Mouse (Mus musculus): Measurements from ENCODE around the gene Atp6v0a1. TPM values are rescaled to one million over a fixed set of nuclear protein-coding genes. Genes with fewer than 3 reads are reported as not detected.

Atp6v0a1 gene
- polyA plus RNA-seq, 1 experiment = 22.8 TPM

- H3K36me3 ChIP-seq (ENCODE audit: control insufficient read depth, insufficient read depth) = no peaks in the 10 kb centered on the region
- TF ChIP-seq CEBPB (IDR thresholded peaks at IDR 0.05; ENCODE audit: low read depth) (no peak), USF1 (IDR thresholded peaks at IDR 0.05; ENCODE audit: low read depth) (no peak), CTCF (IDR thresholded peaks at IDR 0.05; ENCODE audit: control insufficient read depth, insufficient read depth, insufficient read length) (no peak), MAX (IDR thresholded peaks at IDR 0.05) (no peak), MYOG (IDR thresholded peaks at IDR 0.05; ENCODE audit: control insufficient read depth, extremely low read depth, insufficient read length) (no peak), MYOD1 (IDR thresholded peaks at IDR 0.05; ENCODE audit: control insufficient read depth, insufficient read length, low read depth) (no peak), FOSL1 (IDR thresholded peaks at IDR 0.05; ENCODE audit: insufficient read depth, low read length, poor library complexity, severe bottlenecking) (peak; percentile 99)
- H3K79me3 ChIP-seq (ENCODE audit: low read depth) = peaks cover 8% of the 10 kb centered on the region
- H3K27me3 ChIP-seq (ENCODE audit: control insufficient read depth, insufficient read depth, insufficient read length) = no peaks in the 10 kb centered on the region
- H3K4me3 ChIP-seq (ENCODE audit: insufficient read depth, poor library complexity, severe bottlenecking) = no peak overlapping the region
- peaks cover 27% of the 10 kb centered on the region for H3K79me2 ChIP-seq (ENCODE audit: control insufficient read depth, insufficient read depth)
- peak overlapping the region; percentile 31 for H3ac ChIP-seq (ENCODE audit: control insufficient read depth, insufficient read length, low read depth)
Measured at GRCm38 (mm10) chr11:100974381-100974970, 34.8 kb upstream of the Atp6v0a1 start.

GRCm38 (mm10) chr11:100975241-100975640, 34.0 kb upstream of the Atp6v0a1 start:
- Histone ChIP-seq H3ac (ENCODE audit: control insufficient read depth, insufficient read length, low read depth) (no peak overlapping the region), H3K36me3 (ENCODE audit: control insufficient read depth, insufficient read depth) (no peaks in the 10 kb centered on the region), H3K79me3 (ENCODE audit: low read depth) (peaks cover 1% of the 10 kb centered on the region), H3K4me3 (ENCODE audit: insufficient read depth, poor library complexity, severe bottlenecking) (no peak overlapping the region), H3K27me3 (ENCODE audit: control insufficient read depth, insufficient read depth, insufficient read length) (no peaks in the 10 kb centered on the region), H3K79me2 (ENCODE audit: control insufficient read depth, insufficient read depth) (peaks cover 19% of the 10 kb centered on the region)
- TF ChIP-seq MYOD1 (IDR thresholded peaks at IDR 0.05; ENCODE audit: control insufficient read depth, insufficient read length, low read depth) (no peak), CEBPB (IDR thresholded peaks at IDR 0.05; ENCODE audit: low read depth) (no peak), MAX (IDR thresholded peaks at IDR 0.05) (no peak), MYOG (IDR thresholded peaks at IDR 0.05; ENCODE audit: control insufficient read depth, extremely low read depth, insufficient read length) (no peak), CTCF (IDR thresholded peaks at IDR 0.05; ENCODE audit: control insufficient read depth, insufficient read depth, insufficient read length) (no peak)

DNA sequence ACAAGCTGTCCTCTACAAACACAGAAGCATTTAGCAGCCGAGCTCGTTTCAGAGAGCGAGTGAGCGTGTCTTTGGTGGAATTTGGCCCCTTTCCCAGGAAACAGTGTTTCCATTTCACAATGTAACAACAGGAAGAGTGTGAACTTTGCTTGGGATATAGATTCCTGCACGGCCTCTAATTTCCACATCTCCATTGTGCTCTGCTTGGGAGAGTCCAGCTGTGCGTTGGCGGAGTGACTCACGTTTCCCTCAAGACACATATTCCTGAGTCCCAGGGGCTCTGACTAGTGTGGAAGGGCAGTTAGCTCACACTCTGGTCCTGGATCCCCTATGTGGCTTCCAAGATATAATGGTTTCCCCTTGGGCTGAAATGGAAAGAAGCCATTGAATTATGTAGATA, 29.4 kb upstream of the Atp6v0a1 start:
- no peaks in the 10 kb centered on the region for H3K27me3 ChIP-seq (ENCODE audit: control insufficient read depth, insufficient read depth, insufficient read length)
- H3K79me2 ChIP-seq (ENCODE audit: control insufficient read depth, insufficient read depth) = no peaks in the 10 kb centered on the region
- no peak overlapping the region for H3ac ChIP-seq (ENCODE audit: control insufficient read depth, insufficient read length, low read depth)
- no peaks in the 10 kb centered on the region for H3K36me3 ChIP-seq (ENCODE audit: control insufficient read depth, insufficient read depth)
- no peaks in the 10 kb centered on the region for H3K79me3 ChIP-seq (ENCODE audit: low read depth)
- H3K4me3 ChIP-seq (ENCODE audit: insufficient read depth, poor library complexity, severe bottlenecking) = no peak overlapping the region
- TF ChIP-seq MAX (IDR thresholded peaks at IDR 0.05) (peak; percentile 61), MYOD1 (IDR thresholded peaks at IDR 0.05; ENCODE audit: control insufficient read depth, insufficient read length, low read depth) (peak; percentile 68), CTCF (IDR thresholded peaks at IDR 0.05; ENCODE audit: control insufficient read depth, insufficient read depth, insufficient read length) (no peak), USF1 (IDR thresholded peaks at IDR 0.05; ENCODE audit: low read depth) (no peak), MYOG (IDR thresholded peaks at IDR 0.05; ENCODE audit: control insufficient read depth, extremely low read depth, insufficient read length) (no peak), FOSL1 (IDR thresholded peaks at IDR 0.05; ENCODE audit: insufficient read depth, low read length, poor library complexity, severe bottlenecking) (peak; percentile 81), CEBPB (IDR thresholded peaks at IDR 0.05; ENCODE audit: low read depth) (peak; percentile 90)

GRCm38 (mm10) chr11:100980438-100980837, 28.8 kb upstream of the Atp6v0a1 start:
- no peak overlapping the region for H3ac ChIP-seq (ENCODE audit: control insufficient read depth, insufficient read length, low read depth)
- TF ChIP-seq CEBPB (IDR thresholded peaks at IDR 0.05; ENCODE audit: low read depth) = peak; percentile 40
- no peak for TF ChIP-seq CTCF (IDR thresholded peaks at IDR 0.05; ENCODE audit: control insufficient read depth, insufficient read depth, insufficient read length)

GRCm38 (mm10) chr11:100981236-100981635, 28.0 kb upstream of the Atp6v0a1 start:
- Histone ChIP-seq H3K27me3 (ENCODE audit: control insufficient read depth, insufficient read depth, insufficient read length) (no peaks in the 10 kb centered on the region), H3ac (ENCODE audit: control insufficient read depth, insufficient read length, low read depth) (no peak overlapping the region), H3K79me2 (ENCODE audit: control insufficient read depth, insufficient read depth) (no peaks in the 10 kb centered on the region), H3K36me3 (ENCODE audit: control insufficient read depth, insufficient read depth) (no peaks in the 10 kb centered on the region), H3K79me3 (ENCODE audit: low read depth) (no peaks in the 10 kb centered on the region), H3K4me3 (ENCODE audit: insufficient read depth, poor library complexity, severe bottlenecking) (no peak overlapping the region)
- TF ChIP-seq USF1 (IDR thresholded peaks at IDR 0.05; ENCODE audit: low read depth) (no peak), CTCF (IDR thresholded peaks at IDR 0.05; ENCODE audit: control insufficient read depth, insufficient read depth, insufficient read length) (no peak), MYOD1 (IDR thresholded peaks at IDR 0.05; ENCODE audit: control insufficient read depth, insufficient read length, low read depth) (no peak), MYOG (IDR thresholded peaks at IDR 0.05; ENCODE audit: control insufficient read depth, extremely low read depth, insufficient read length) (no peak), CEBPB (IDR thresholded peaks at IDR 0.05; ENCODE audit: low read depth) (no peak), MAX (IDR thresholded peaks at IDR 0.05) (no peak), FOSL1 (IDR thresholded peaks at IDR 0.05; ENCODE audit: insufficient read depth, low read length, poor library complexity, severe bottlenecking) (no peak)

More at GRCm38 (mm10) chr11:100980438-100980837, 28.8 kb upstream of the Atp6v0a1 start:
- Histone ChIP-seq H3K36me3 (ENCODE audit: control insufficient read depth, insufficient read depth) (no peaks in the 10 kb centered on the region), H3K4me3 (ENCODE audit: insufficient read depth, poor library complexity, severe bottlenecking) (no peak overlapping the region), H3K27me3 (ENCODE audit: control insufficient read depth, insufficient read depth, insufficient read length) (no peaks in the 10 kb centered on the region), H3K79me3 (ENCODE audit: low read depth) (no peaks in the 10 kb centered on the region), H3K79me2 (ENCODE audit: control insufficient read depth, insufficient read depth) (no peaks in the 10 kb centered on the region)

DNA sequence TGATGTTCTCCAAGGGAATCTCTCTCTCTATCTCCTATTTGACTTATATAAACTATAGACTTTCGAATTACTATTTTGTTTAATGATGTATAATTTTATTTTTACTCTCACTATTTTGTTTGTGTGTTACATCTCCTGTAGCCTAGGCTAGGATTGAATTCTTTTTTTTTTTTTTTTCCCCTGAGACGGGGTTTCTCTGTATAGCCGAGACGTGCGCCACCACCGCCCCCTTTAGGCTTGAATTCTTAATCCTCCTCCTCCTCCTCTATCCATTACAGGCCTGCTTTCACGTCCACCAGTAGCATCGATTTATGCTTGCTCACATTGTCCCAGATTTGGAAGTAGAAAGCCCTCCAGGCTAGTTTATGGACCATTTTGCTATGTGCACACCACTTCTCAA, 27.2 kb upstream of the Atp6v0a1 start:
- Histone ChIP-seq H3K27me3 (ENCODE audit: control insufficient read depth, insufficient read depth, insufficient read length) (no peaks in the 10 kb centered on the region), H3K36me3 (ENCODE audit: control insufficient read depth, insufficient read depth) (no peaks in the 10 kb centered on the region), H3K4me3 (ENCODE audit: insufficient read depth, poor library complexity, severe bottlenecking) (no peak overlapping the region), H3K79me3 (ENCODE audit: low read depth) (no peaks in the 10 kb centered on the region), H3K79me2 (ENCODE audit: control insufficient read depth, insufficient read depth) (no peaks in the 10 kb centered on the region), H3ac (ENCODE audit: control insufficient read depth, insufficient read length, low read depth) (no peak overlapping the region)
- TF ChIP-seq MYOD1 (IDR thresholded peaks at IDR 0.05; ENCODE audit: control insufficient read depth, insufficient read length, low read depth) = no peak

All from C2C12 (cell line).